Mouse (Mus musculus) 3134 (cell line): ENCODE results near the gene Cdk10.
"Not testable (repeated sequence)": the region's sequence is repeated elsewhere in the genome, so short reads cannot be mapped to it uniquely, and the experiment has no call there.

Experiments used
- DNase-seq: peaks from one replicate; pipeline ENCODE4 v3.0.0-alpha.2; 2011; ENCODE audit warnings: low spot score; ENCODE audit not compliant: insufficient read length; ENCODE audit errors: extremely low read depth

Gene Cdk10

GRCm38 (mm10) chr8:123224278-123225266 lies at the start of gene Cdk10:
TSS of gene Cdk10 (plus strand) at chr8:123224842.
- DNase-seq, result peak; percentile 83

GRCm38 (mm10) chr8:123181391-123181790 lies 43.3 kb upstream of the Cdk10 start:
- no peak for DNase-seq

GRCm38 (mm10) chr8:123185566-123186409 lies 38.9 kb upstream of the Cdk10 start, which contains the start of gene Dpep1:
TSS of gene Dpep1 (plus strand) at chr8:123186242.
- DNase-seq, result no peak

- no peak for DNase-seq
Measured at GRCm38 (mm10) chr8:123188006-123188405, 36.6 kb upstream of the Cdk10 start.

- no peak for DNase-seq
Measured at GRCm38 (mm10) chr8:123188841-123189240, 35.8 kb upstream of the Cdk10 start.

GRCm38 (mm10) chr8:123190678-123191077 lies 34.0 kb upstream of the Cdk10 start:
- DNase-seq, result peak; percentile 45

GRCm38 (mm10) chr8:123191908-123192307 lies 32.7 kb upstream of the Cdk10 start:
- DNase-seq, result no peak

GRCm38 (mm10) chr8:123193771-123194170 lies 30.9 kb upstream of the Cdk10 start:
- no peak for DNase-seq

GRCm38 (mm10) chr8:123197016-123197415 lies 27.6 kb upstream of the Cdk10 start:
- DNase-seq, result not testable (repeated sequence)

GRCm38 (mm10) chr8:123199864-123200263 lies 24.8 kb upstream of the Cdk10 start:
- DNase-seq, result no peak

GRCm38 (mm10) chr8:123202288-123202687 lies 22.4 kb upstream of the Cdk10 start:
- DNase-seq, result no peak

GRCm38 (mm10) chr8:123203571-123203970 lies 21.1 kb upstream of the Cdk10 start:
- DNase-seq, result no peak

- DNase-seq, result no peak
Measured at GRCm38 (mm10) chr8:123211876-123212275, 12.8 kb upstream of the Cdk10 start.

- peak; percentile 96 for DNase-seq
Measured at GRCm38 (mm10) chr8:123212321-123213117, 12.1 kb upstream of the Cdk10 start, which contains the start of the genes Chmp1a and Spata33. TSS of gene Chmp1a (minus strand) at chr8:123212763. TSS of gene Spata33 (plus strand) at chr8:123212832.

GRCm38 (mm10) chr8:123213118-123213772 lies 11.4 kb upstream of the Cdk10 start:
- DNase-seq, result no peak

- DNase-seq, result no peak
Measured at GRCm38 (mm10) chr8:123215430-123215829, 9.2 kb upstream of the Cdk10 start.

GRCm38 (mm10) chr8:123220917-123221316 lies 3.7 kb upstream of the Cdk10 start:
- peak; percentile 35 for DNase-seq

- no peak for DNase-seq
Measured at GRCm38 (mm10) chr8:123228416-123228815, 3.8 kb downstream of the Cdk10 start.

GRCm38 (mm10) chr8:123230326-123230725 lies 5.7 kb downstream of the Cdk10 start:
- not testable (repeated sequence) for DNase-seq

GRCm38 (mm10) chr8:123231742-123232141 lies 7.1 kb downstream of the Cdk10 start:
- no peak for DNase-seq
